Mouse (Mus musculus): ENCODE measurements around the gene Chrne. TPM values are rescaled to one million over a fixed set of nuclear protein-coding genes. Genes with fewer than 3 reads are reported as not detected.

Gene Chrne
- polyA plus RNA-seq (2012; rRNA removed), result 0.53 and 1.1 TPM in 2 replicates

DNA sequence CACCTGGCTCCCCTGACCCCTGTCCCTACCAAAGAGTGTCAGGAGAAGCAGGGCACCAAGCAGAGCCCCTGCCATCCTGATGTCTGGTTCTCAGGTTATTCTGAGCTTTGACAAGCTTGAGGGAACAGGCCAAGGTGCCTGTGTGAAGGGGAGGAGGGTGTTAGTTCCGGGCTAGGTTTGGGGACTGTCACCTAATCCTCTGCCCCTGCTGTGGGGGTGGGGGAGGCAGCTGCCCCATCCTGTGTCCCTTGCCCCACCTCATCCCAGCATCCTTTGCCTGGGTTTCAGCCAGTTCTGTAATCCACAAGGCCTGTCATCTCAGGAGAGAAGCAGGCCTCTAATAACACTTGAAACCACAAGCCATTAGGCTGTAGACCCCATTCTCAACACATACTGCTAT lies at the start of gene Chrne:
Chrne (minus strand) TSS at position 116 of the 400 bp plus-strand sequence.
- TF ChIP-seq POLR2A (IDR thresholded peaks at IDR 0.05; ENCODE audit: control insufficient read depth, extremely low read depth, insufficient read depth, low read length, poor library complexity) (no peak), CTCF (IDR thresholded peaks at IDR 0.05; ENCODE audit: borderline replicate concordance, control insufficient read depth, extremely low read depth, insufficient read depth, low read length, poor library complexity) (no peak)
- H3K4me3 ChIP-seq (ENCODE audit: control insufficient read depth, insufficient read depth, low read length), result no peak within 1 kb of the TSS
- WGBS, result 67% methylated on average over 1 of the region's 1 CpGs
- H3K36me3 ChIP-seq (ENCODE audit: control insufficient read depth, insufficient read depth, low read length), result no peaks in the 10 kb centered on the region
- no peak within 1 kb of the TSS for H3K27ac ChIP-seq (ENCODE audit: control insufficient read depth, insufficient read depth, low read length)
- H3K27me3 ChIP-seq (ENCODE audit: control insufficient read depth, insufficient read depth, low read length), result no peaks in the 10 kb centered on the region
- peaks cover 16% of the 10 kb centered on the region for H3K4me1 ChIP-seq (replicated peaks; ENCODE audit: control insufficient read depth, insufficient read depth, low read length)
- no peak for DNase-seq

DNA sequence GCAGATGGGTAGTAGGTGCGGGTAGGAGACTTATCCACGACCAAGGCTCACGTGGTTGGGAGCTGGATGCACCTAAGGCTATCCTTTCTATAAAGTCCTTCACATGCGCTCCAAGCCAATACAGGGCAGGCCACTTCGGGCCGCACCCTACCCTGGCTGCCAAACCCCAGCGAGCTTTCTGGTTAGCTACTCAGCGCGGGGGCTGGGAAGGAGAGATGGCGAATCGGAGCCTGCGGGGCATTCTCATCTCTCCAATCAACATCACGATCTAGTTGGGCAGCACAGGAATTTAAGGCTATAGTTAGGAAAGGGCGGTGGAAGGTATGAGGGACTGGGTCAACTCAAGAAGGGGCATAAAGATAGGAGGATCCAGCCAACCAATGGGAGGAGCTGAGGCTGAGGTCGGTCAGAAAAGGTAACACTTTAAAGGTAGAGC lies 49.3 kb upstream of the Chrne start:
- Histone ChIP-seq H3K36me3 (ENCODE audit: control insufficient read depth, insufficient read depth, low read length) (peaks cover 19% of the 10 kb centered on the region), H3K4me3 (ENCODE audit: control insufficient read depth, insufficient read depth, low read length) (peak overlapping the region; percentile 76), H3K27ac (ENCODE audit: control insufficient read depth, insufficient read depth, low read length) (peak overlapping the region; percentile 74), H3K4me1 (replicated peaks; ENCODE audit: control insufficient read depth, insufficient read depth, low read length) (peaks cover 15% of the 10 kb centered on the region), H3K27me3 (ENCODE audit: control insufficient read depth, insufficient read depth, low read length) (no peaks in the 10 kb centered on the region)
- TF ChIP-seq CTCF (IDR thresholded peaks at IDR 0.05; ENCODE audit: borderline replicate concordance, control insufficient read depth, extremely low read depth, insufficient read depth, low read length, poor library complexity) (no peak), POLR2A (IDR thresholded peaks at IDR 0.05; ENCODE audit: control insufficient read depth, extremely low read depth, insufficient read depth, low read length, poor library complexity) (no peak)
- DNase-seq, result no peak
- 2% methylated on average over 15 of the region's 15 CpGs for WGBS

DNA sequence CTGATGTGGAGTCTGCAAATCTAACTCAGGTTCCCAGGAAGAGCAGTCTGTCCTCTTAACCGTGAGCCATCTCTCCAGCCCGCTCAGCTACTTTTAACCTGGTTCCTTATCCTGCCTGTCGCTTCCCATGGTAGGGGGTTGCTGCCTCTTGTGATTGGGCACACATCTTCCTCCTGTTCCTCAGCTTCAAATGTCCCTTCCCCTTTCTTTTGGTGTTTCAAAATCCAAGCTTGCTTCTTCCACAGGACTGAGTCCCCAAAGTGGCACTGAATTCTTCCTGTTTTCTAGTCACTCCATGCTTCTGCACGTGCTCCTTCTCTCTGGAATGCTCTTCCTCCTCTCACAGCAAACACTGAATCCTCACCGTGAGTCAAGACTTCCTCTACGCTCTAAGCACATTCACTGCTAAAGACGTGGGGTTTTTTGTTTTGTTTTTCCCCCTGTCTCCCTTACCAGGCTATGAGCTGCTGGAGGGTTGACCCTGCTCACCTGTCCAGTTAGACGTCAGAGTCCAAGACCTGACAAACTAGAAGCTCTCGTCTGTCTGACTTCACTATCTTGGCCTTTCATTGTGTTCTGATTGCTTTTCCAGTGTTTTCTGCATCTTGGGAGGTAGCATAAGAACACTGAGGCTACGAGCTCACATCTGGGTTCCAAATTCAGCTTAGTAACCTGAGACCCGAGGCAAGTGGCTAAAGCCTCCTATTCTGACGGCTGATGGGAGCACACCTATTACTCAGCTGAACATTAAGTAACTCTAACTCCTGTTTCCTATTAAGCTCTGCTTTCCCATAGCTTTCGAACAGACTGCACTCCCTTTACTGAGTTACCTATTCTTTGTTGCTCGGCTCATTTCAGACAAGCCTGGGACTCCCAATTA lies 48.5 kb upstream of the Chrne start:
- no peaks in the 10 kb centered on the region for H3K27me3 ChIP-seq (ENCODE audit: control insufficient read depth, insufficient read depth, low read length)
- peaks cover 15% of the 10 kb centered on the region for H3K4me1 ChIP-seq (replicated peaks; ENCODE audit: control insufficient read depth, insufficient read depth, low read length)
- no peak overlapping the region for H3K27ac ChIP-seq (ENCODE audit: control insufficient read depth, insufficient read depth, low read length)
- no peak for TF ChIP-seq CTCF (IDR thresholded peaks at IDR 0.05; ENCODE audit: borderline replicate concordance, control insufficient read depth, extremely low read depth, insufficient read depth, low read length, poor library complexity)
- H3K36me3 ChIP-seq (ENCODE audit: control insufficient read depth, insufficient read depth, low read length), result peaks cover 27% of the 10 kb centered on the region
- no peak overlapping the region for H3K4me3 ChIP-seq (ENCODE audit: control insufficient read depth, insufficient read depth, low read length)
- DNase-seq, result no peak
- WGBS, result 85% methylated on average over 14 of the region's 14 CpGs

DNA sequence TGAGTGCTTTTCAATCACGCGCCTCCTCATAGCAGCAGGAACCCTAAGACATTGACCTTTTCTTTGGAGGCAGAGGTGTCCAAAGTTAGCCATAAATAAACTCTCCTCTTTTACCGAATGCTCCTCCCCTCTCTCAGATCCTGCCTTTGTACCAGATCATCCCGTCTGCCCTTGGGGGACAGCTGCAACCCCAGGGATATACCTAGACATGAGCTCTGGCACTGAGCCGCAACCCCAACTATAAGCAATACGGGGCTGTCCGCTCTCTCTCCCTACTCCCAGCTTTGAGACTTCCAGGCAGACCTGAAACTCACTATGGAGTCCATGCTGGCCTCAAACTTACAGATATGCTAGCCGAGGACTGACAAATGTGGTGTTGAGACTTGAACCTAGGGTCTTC lies 47.7 kb upstream of the Chrne start:
- no peak overlapping the region for H3K4me3 ChIP-seq (ENCODE audit: control insufficient read depth, insufficient read depth, low read length)
- TF ChIP-seq CTCF (IDR thresholded peaks at IDR 0.05; ENCODE audit: borderline replicate concordance, control insufficient read depth, extremely low read depth, insufficient read depth, low read length, poor library complexity) (no peak), POLR2A (IDR thresholded peaks at IDR 0.05; ENCODE audit: control insufficient read depth, extremely low read depth, insufficient read depth, low read length, poor library complexity) (no peak)
- no peak overlapping the region for H3K27ac ChIP-seq (ENCODE audit: control insufficient read depth, insufficient read depth, low read length)
- WGBS, result 94% methylated on average over 8 of the region's 8 CpGs
- no peak for DNase-seq
- peaks cover 15% of the 10 kb centered on the region for H3K4me1 ChIP-seq (replicated peaks; ENCODE audit: control insufficient read depth, insufficient read depth, low read length)
- no peaks in the 10 kb centered on the region for H3K27me3 ChIP-seq (ENCODE audit: control insufficient read depth, insufficient read depth, low read length)
- H3K36me3 ChIP-seq (ENCODE audit: control insufficient read depth, insufficient read depth, low read length), result peaks cover 34% of the 10 kb centered on the region

DNA sequence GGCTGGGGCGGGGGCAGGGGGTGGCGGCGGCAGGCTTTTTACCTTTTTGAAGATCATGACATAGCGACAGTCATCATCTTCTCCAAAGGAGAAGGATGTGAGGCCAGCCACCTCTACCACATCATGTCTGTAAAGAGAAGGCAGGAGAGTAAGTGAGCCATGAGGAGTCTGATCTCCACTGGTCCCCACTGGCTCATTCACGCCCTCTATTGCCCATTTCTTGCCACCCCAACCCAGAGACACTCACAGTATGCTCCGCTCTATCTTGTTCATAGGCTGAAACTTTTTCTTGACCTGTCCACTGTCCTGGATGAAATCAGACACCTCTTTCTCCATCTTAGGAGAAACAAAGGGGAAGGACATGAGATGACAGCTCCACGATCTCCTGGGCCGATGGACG lies 45.7 kb upstream of the Chrne start:
- H3K36me3 ChIP-seq (ENCODE audit: control insufficient read depth, insufficient read depth, low read length), result peaks cover 34% of the 10 kb centered on the region
- TF ChIP-seq CTCF (IDR thresholded peaks at IDR 0.05; ENCODE audit: borderline replicate concordance, control insufficient read depth, extremely low read depth, insufficient read depth, low read length, poor library complexity) (no peak), POLR2A (IDR thresholded peaks at IDR 0.05; ENCODE audit: control insufficient read depth, extremely low read depth, insufficient read depth, low read length, poor library complexity) (no peak)
- 96% methylated on average over 9 of the region's 9 CpGs for WGBS

DNA sequence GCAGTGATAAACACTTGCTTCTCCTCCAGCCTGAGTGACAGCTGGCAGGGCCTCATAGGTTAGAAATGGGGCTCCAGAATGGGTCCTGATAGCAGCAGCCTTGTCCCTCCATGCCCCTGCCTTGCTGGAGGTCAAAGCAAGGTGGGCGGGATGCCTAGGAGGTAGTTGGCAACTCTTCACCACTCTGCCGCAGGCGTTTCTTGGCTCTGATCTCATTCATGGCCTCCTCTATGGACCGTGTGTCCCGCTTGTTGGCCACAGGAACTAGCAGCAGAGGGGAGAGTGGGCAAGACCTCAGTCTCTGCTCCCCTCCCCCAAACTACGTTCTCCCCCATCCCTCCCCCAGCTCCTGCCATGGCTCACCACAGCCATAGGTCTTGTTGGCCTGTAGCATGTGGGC lies 44.9 kb upstream of the Chrne start:
- no peak for TF ChIP-seq CTCF (IDR thresholded peaks at IDR 0.05; ENCODE audit: borderline replicate concordance, control insufficient read depth, extremely low read depth, insufficient read depth, low read length, poor library complexity)
- TF ChIP-seq POLR2A (IDR thresholded peaks at IDR 0.05; ENCODE audit: control insufficient read depth, extremely low read depth, insufficient read depth, low read length, poor library complexity), result no peak
- peaks cover 11% of the 10 kb centered on the region for H3K4me1 ChIP-seq (replicated peaks; ENCODE audit: control insufficient read depth, insufficient read depth, low read length)
- H3K27me3 ChIP-seq (ENCODE audit: control insufficient read depth, insufficient read depth, low read length), result no peaks in the 10 kb centered on the region
- 97% methylated on average over 6 of the region's 6 CpGs for WGBS
- H3K27ac ChIP-seq (ENCODE audit: control insufficient read depth, insufficient read depth, low read length), result no peak overlapping the region
- DNase-seq, result no peak
- H3K4me3 ChIP-seq (ENCODE audit: control insufficient read depth, insufficient read depth, low read length), result no peak overlapping the region
- H3K36me3 ChIP-seq (ENCODE audit: control insufficient read depth, insufficient read depth, low read length), result peaks cover 34% of the 10 kb centered on the region

More for the DNA sequence above, 45.7 kb upstream of the Chrne start:
- Histone ChIP-seq H3K4me1 (replicated peaks; ENCODE audit: control insufficient read depth, insufficient read depth, low read length) (peaks cover 10% of the 10 kb centered on the region), H3K27me3 (ENCODE audit: control insufficient read depth, insufficient read depth, low read length) (no peaks in the 10 kb centered on the region), H3K4me3 (ENCODE audit: control insufficient read depth, insufficient read depth, low read length) (no peak overlapping the region), H3K27ac (ENCODE audit: control insufficient read depth, insufficient read depth, low read length) (no peak overlapping the region)
- DNase-seq, result no peak
